8 mouse cellular contexts compared by ENCODE assay signal in the genomic region with DNA sequence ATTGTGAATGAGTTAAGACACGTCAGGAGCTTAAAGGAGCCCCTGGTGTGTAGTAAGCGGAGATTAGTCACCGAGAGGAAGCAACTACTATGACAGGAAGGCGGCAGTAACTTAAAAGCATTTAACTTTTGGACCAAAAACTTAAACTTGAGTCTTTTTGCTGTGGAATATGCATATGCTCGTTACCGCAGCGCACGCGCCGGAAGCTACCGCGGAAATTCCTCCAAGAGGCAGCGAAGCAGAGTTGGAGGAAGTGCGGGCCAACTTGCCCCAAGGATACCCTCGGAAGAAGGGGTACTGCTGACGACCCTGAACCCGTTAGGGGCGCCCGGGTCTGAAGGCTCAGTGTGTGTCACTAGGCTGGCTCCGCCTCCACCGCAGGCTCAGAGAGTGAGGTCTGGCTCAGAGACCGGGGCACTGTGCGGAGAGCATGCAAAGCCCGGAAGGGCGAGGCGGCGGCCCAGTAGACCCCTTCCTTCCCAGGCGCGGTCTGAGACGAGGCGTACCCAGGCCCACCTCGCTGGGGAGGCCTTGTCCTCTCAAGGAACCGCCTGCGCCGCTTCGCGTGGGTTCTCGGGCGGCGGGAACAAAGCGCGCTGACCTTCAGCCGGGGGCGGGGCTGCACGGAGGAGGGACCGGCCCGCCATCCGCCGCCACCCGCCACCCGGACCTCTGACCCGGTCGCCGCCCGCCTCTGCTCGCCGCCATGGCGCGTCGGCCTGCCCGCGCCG. TPM values are rescaled to one million over a fixed set of nuclear protein-coding genes. Genes with fewer than 3 reads are reported as not detected.
A peak's percentile ranks its signal among the peaks of the same experiment; 100 is the strongest.
DNase-seq lines count a peak whose midpoint lies in the region; ATAC-seq lines count a peak whose summit lies in the region.

No protein-coding gene starts in this region.

- WGBS in heart, embryonic 12.5 days, result under 1% methylated on average over 49 of the region's 63 CpGs
- WGBS in forebrain, embryonic 15.5 days, result under 1% methylated on average over 59 of the region's 63 CpGs
- WGBS in liver, embryonic 12.5 days (ENCODE audit: insufficient replicate concordance), result under 1% methylated on average over 63 of the region's 63 CpGs

- no peaks in the 10 kb centered on the region for H3K9me3 ChIP-seq in heart, embryonic 12.5 days (replicated peaks)
- H3K9me3 ChIP-seq in forebrain, embryonic 15.5 days, result no peaks in the 10 kb centered on the region
- H3K9me3 ChIP-seq in liver, embryonic 12.5 days (replicated peaks), result no peaks in the 10 kb centered on the region

- H3K27me3 ChIP-seq in heart, embryonic 12.5 days (replicated peaks), result no peaks in the 10 kb centered on the region
- H3K27me3 ChIP-seq in forebrain, embryonic 15.5 days, result no peaks in the 10 kb centered on the region
- no peaks in the 10 kb centered on the region for H3K27me3 ChIP-seq in liver, embryonic 12.5 days (replicated peaks)

- peak overlapping the region; percentile 88 for H3K27ac ChIP-seq in heart, embryonic 12.5 days (ENCODE audit: poor library complexity, severe bottlenecking)
- peak overlapping the region; percentile 83 for H3K27ac ChIP-seq in forebrain, embryonic 15.5 days (replicated peaks)
- H3K27ac ChIP-seq in liver, embryonic 12.5 days, result peak overlapping the region; percentile 93

- H3K9ac ChIP-seq in heart, embryonic 12.5 days, result peak overlapping the region; percentile 90
- H3K9ac ChIP-seq in forebrain, embryonic 15.5 days (replicated peaks), result peak overlapping the region; percentile 73
- peak overlapping the region; percentile 90 for H3K9ac ChIP-seq in liver, embryonic 12.5 days

- H3K36me3 ChIP-seq in heart, embryonic 12.5 days, result 0 out of 2 replicates have a peak, but pooled peaks cover 20% of the 10 kb centered on the region
- H3K36me3 ChIP-seq in forebrain, embryonic 15.5 days, result no peaks in the 10 kb centered on the region
- peaks cover 32% of the 10 kb centered on the region for H3K36me3 ChIP-seq in liver, embryonic 12.5 days

- DNase-seq in heart, adult 18-20 months, result no peak
- DNase-seq in 416B (ENCODE audit: low read depth) (peak; percentile 89), ZHBTc4 (ENCODE audit: low read depth, low spot score) (peak; percentile 84)
- DNase-seq in gastrocnemius, postnatal 10 days, result no peak

- H3K4me1 ChIP-seq in heart, embryonic 12.5 days (replicated peaks), result peaks cover 34% of the 10 kb centered on the region
- peaks cover 37% of the 10 kb centered on the region for H3K4me1 ChIP-seq in forebrain, embryonic 15.5 days
- peaks cover 54% of the 10 kb centered on the region for H3K4me1 ChIP-seq in liver, embryonic 12.5 days

- H3K4me3 ChIP-seq in heart, embryonic 12.5 days, result peak overlapping the region; percentile 84
- H3K4me3 ChIP-seq in forebrain, embryonic 15.5 days, result peak overlapping the region; percentile 90
- peak overlapping the region; percentile 84 for H3K4me3 ChIP-seq in liver, embryonic 12.5 days

- ATAC-seq in heart, embryonic 12.5 days (ENCODE audit: insufficient number of reproducible peaks, low FRiP score), result peak; percentile 88
- ATAC-seq in forebrain, embryonic 15.5 days (replicated peaks), result peak; percentile 71
- peak; percentile 81 for ATAC-seq in liver, embryonic 12.5 days
- ATAC-seq in neutrophil, adult 5-6 weeks (ENCODE audit: extremely low read depth, insufficient number of reproducible peaks, low FRiP score, poor library complexity, severe bottlenecking), result peak; percentile 45

- peak overlapping the region; percentile 88 for H3K4me2 ChIP-seq in heart, embryonic 12.5 days
- peak overlapping the region; percentile 84 for H3K4me2 ChIP-seq in forebrain, embryonic 15.5 days (replicated peaks)
- peak overlapping the region; percentile 92 for H3K4me2 ChIP-seq in liver, embryonic 12.5 days

RNA-seq across cellular contexts. Expression of a gene that starts 0.5 kb away (rescaled TPM):
- 236 and 244 TPM in 2 replicates for polyA plus RNA-seq in heart, embryonic 12.5 days (2016; fragmentation: Nextera tagmentation; extraction: Ambion mirVana)
- 100 to 1,000 TPM; 185 to 191 TPM for total RNA-seq in heart, adult 18-20 months (2021)
- polyA plus RNA-seq in forebrain, embryonic 15.5 days (2015; fragmentation: Nextera tagmentation; extraction: Ambion mirVana), result 347 and 356 TPM in 2 replicates
- 129 and 131 TPM in 2 replicates for polyA plus RNA-seq in liver, embryonic 12.5 days (2016; fragmentation: Nextera tagmentation; extraction: Ambion mirVana)
- total RNA-seq in neutrophil, adult 5-6 weeks (2017), result 110 and 117 TPM in 2 replicates
- 100 to 1,000 TPM; 164 to 169 TPM for total RNA-seq in gastrocnemius, postnatal 10 days (2021)

RNA-seq across cellular contexts. Expression of a gene that starts 45.4 kb away (rescaled TPM):
- 1.7 and 2.2 TPM in 2 replicates for polyA plus RNA-seq in heart, embryonic 12.5 days (2016; fragmentation: Nextera tagmentation; extraction: Ambion mirVana)
- not detected for total RNA-seq in heart, adult 18-20 months (2021)
- polyA plus RNA-seq in forebrain, embryonic 15.5 days (2015; fragmentation: Nextera tagmentation; extraction: Ambion mirVana), result 0.26 and 0.47 TPM in 2 replicates
- 18.1 and 18.5 TPM in 2 replicates for polyA plus RNA-seq in liver, embryonic 12.5 days (2016; fragmentation: Nextera tagmentation; extraction: Ambion mirVana)
- total RNA-seq in neutrophil, adult 5-6 weeks (2017), result not detected in 2 replicates
- not detected for total RNA-seq in gastrocnemius, postnatal 10 days (2021)

RNA-seq across cellular contexts. Expression of a gene that starts 51.5 kb away (rescaled TPM):
- polyA plus RNA-seq in heart, embryonic 12.5 days (2016; fragmentation: Nextera tagmentation; extraction: Ambion mirVana), result 28.4 and 31.3 TPM in 2 replicates
- 10 to 100 TPM; 20.4 to 20.6 TPM for total RNA-seq in heart, adult 18-20 months (2021)
- 70.1 and 73.0 TPM in 2 replicates for polyA plus RNA-seq in forebrain, embryonic 15.5 days (2015; fragmentation: Nextera tagmentation; extraction: Ambion mirVana)
- 79.5 and 83.4 TPM in 2 replicates for polyA plus RNA-seq in liver, embryonic 12.5 days (2016; fragmentation: Nextera tagmentation; extraction: Ambion mirVana)
- 63.9 and 78.8 TPM in 2 replicates for total RNA-seq in neutrophil, adult 5-6 weeks (2017)
- total RNA-seq in gastrocnemius, postnatal 10 days (2021), result 10 to 100 TPM; 36.0 to 43.5 TPM

Comparison
In these comparisons a context has a peak if more than half of its experiments do, and no peak if none do; other contexts are left out.
1. DNase-seq: peak in 416B (single experiment) and ZHBTc4 (single experiment); none in heart, adult 18-20 months (0 of 2) and gastrocnemius, postnatal 10 days (single experiment).
2. Peak in every context shown above with its lines, with median percentiles within 50 percentile points of each other: ATAC-seq, H3K27ac ChIP-seq, H3K4me2 ChIP-seq, H3K4me3 ChIP-seq and H3K9ac ChIP-seq.